ENCODE assay signal across 8 mouse cellular contexts in genomic region chr7:65519788-65520563, GRCm38 (mm10). TPM values are rescaled to one million over a fixed set of nuclear protein-coding genes. Genes with fewer than 3 reads are reported as not detected.
DNase-seq lines count a peak whose midpoint lies in the region; ATAC-seq and TF ChIP-seq lines count a peak whose summit lies in the region.

No protein-coding gene starts in this region.

- peaks cover 14% of the 10 kb centered on the region for H3K27me3 ChIP-seq in E14TG2a.4 (ENCODE audit: insufficient read depth, low read length)
- H3K27me3 ChIP-seq in lung, postnatal 0 days (replicated peaks; ENCODE audit: insufficient read depth, low read length): no peaks in the 10 kb centered on the region

- H3K27ac ChIP-seq in lung, postnatal 0 days (ENCODE audit: low read length): no peak overlapping the region

- TF ChIP-seq CTCF in E14TG2a.4 (conservative IDR thresholded peaks at IDR 0.05; ENCODE audit: low read length): peak; percentile 86
- TF ChIP-seq CTCF in lung, postnatal 0 days (IDR thresholded peaks at IDR 0.05): peak; percentile 98

- 15% methylated on average over 12 of the region's 12 CpGs for WGBS in lung, postnatal 0 days

- H3K9ac ChIP-seq in lung, postnatal 0 days (replicated peaks; ENCODE audit: low read depth): no peak overlapping the region

- H3K4me2 ChIP-seq in lung, postnatal 0 days (replicated peaks; ENCODE audit: low read depth, low read length): no peak overlapping the region

- 0 out of 2 replicates have a peak, but pooled peaks cover 3% of the 10 kb centered on the region for H3K4me1 ChIP-seq in E14TG2a.4 (replicated peaks; ENCODE audit: low read depth, low read length)
- H3K4me1 ChIP-seq in lung, postnatal 0 days (ENCODE audit: insufficient read depth, low read depth, low read length): no peaks in the 10 kb centered on the region

- peak; percentile 59; the same call in 1 of the 2 replicates for TF ChIP-seq EP300 in lung, postnatal 0 days (IDR thresholded peaks at IDR 0.05)

- no peaks in the 10 kb centered on the region for H3K36me3 ChIP-seq in E14TG2a.4 (ENCODE audit: insufficient read depth, low read length)
- no peaks in the 10 kb centered on the region for H3K36me3 ChIP-seq in lung, postnatal 0 days (ENCODE audit: insufficient read depth, low read length)

- ATAC-seq in lung, postnatal 0 days: peak; percentile 79

- no peak overlapping the region for H3K4me3 ChIP-seq in E14TG2a.4 (replicated peaks; ENCODE audit: low read length)
- H3K4me3 ChIP-seq in lung, postnatal 0 days (ENCODE audit: low read depth, low read length): no peak overlapping the region

- peak; percentile 62 for DNase-seq in adrenal gland, adult 2 months
- DNase-seq in embryo, embryonic 10 days (ENCODE audit: low spot score): peak; percentile 75
- DNase-seq in gastrocnemius, postnatal 4 days (ENCODE audit: low spot score in 2 of 2): peak; percentile 47 to 66
- peak; percentile 89 for DNase-seq in kidney, postnatal 10 days
- peak; percentile 85 for DNase-seq in lung, postnatal 0 days (ENCODE audit: low spot score)
- peak; percentile 49 for DNase-seq in retina, postnatal 7 days (ENCODE audit: low read depth, low spot score)
- peak; percentile 54 to 84 for DNase-seq in urinary bladder, postnatal 4 days (ENCODE audit: low spot score in 2 of 2)

- no peaks in the 10 kb centered on the region for H3K9me3 ChIP-seq in E14TG2a.4 (ENCODE audit: low read length)
- no peaks in the 10 kb centered on the region for H3K9me3 ChIP-seq in lung, postnatal 0 days (ENCODE audit: low read length)

RNA-seq across cellular contexts. Expression of gene Tjp1, which starts 7.6 kb away (rescaled TPM):
- total RNA-seq in adrenal gland, adult 2 months (2021): 100 to 1,000 TPM in 1 of 2 experiments, 10 to 100 TPM in 1; 61.1 to 101 TPM
- polyA plus RNA-seq in adrenal gland, adult 2 months (2012; rRNA removed): 10.5 and 11.2 TPM in 2 replicates
- total RNA-seq in gastrocnemius, postnatal 4 days (2021): 10 to 100 TPM; 71.2 to 73.6 TPM
- polyA plus RNA-seq in lung, postnatal 0 days (2015; fragmentation: Nextera tagmentation; extraction: Ambion mirVana): 42.0 and 52.6 TPM in 2 replicates
